Mouse (Mus musculus): ENCODE results near the gene Zfp551.

Zfp551 gene

GRCm38 (mm10) chr7:12422245-12422849 is at the start of gene Zfp551:
Gene Zfp551, minus strand, starts transcription at chr7:12422751.
- DNase-seq (ENCODE audit: low spot score): peak; percentile 61

- DNase-seq (ENCODE audit: low spot score): no peak
These were observed 304 bp upstream of the Zfp551 start for GRCm38 (mm10) chr7:12422855-12423254.

GRCm38 (mm10) chr7:12421741-12422140 is 810 bp downstream of the Zfp551 start:
- DNase-seq (ENCODE audit: low spot score): no peak

GRCm38 (mm10) chr7:12369173-12369572 is 53.4 kb downstream of the Zfp551 start, which contains the start of gene Vmn1r84:
Gene Vmn1r84, minus strand, starts transcription at chr7:12369273.
- DNase-seq (ENCODE audit: low spot score): no peak

Data from urinary bladder, postnatal 14 days (tissue).